Mouse (Mus musculus): ENCODE measurements around the gene Spop. TPM values are rescaled to one million over a fixed set of nuclear protein-coding genes. Genes with fewer than 3 reads are reported as not detected.

The Spop gene
- 112 and 114 TPM in 2 replicates for polyA plus RNA-seq (2014; fragmentation: Nextera tagmentation; extraction: Ambion mirVana)

GRCm38 (mm10) chr11:95413641-95414535 lies at the start of gene Spop:
Gene Spop, plus strand, starts transcription at chr11:95414080.
- H3K36me3 ChIP-seq (ENCODE audit: control insufficient read depth, insufficient read depth, low read length), result no peaks in the 10 kb centered on the region
- WGBS, result 2% methylated on average over 51 of the region's 58 CpGs
- H3K27ac ChIP-seq (replicated peaks; ENCODE audit: low read depth, low read length), result peak within 1 kb of the TSS; percentile 78
- no peaks in the 10 kb centered on the region for H3K9me3 ChIP-seq (ENCODE audit: control insufficient read depth, low read length)
- H3K27me3 ChIP-seq (ENCODE audit: control insufficient read depth, insufficient read depth, low read length), result no peaks in the 10 kb centered on the region
- peak within 1 kb of the TSS; percentile 72 for H3K9ac ChIP-seq (ENCODE audit: low read length)
- ATAC-seq (ENCODE audit: insufficient number of reproducible peaks, low FRiP score, low TSS enrichment, low read depth) (peak; percentile 83), DNase-seq (ENCODE audit: low spot score) (peak; percentile 93)
- H3K4me1 ChIP-seq (ENCODE audit: control insufficient read depth, insufficient read depth, low read length), result peaks cover 10% of the 10 kb centered on the region
- H3K4me3 ChIP-seq (ENCODE audit: low read depth, low read length), result peak within 1 kb of the TSS; percentile 48
- peak within 1 kb of the TSS; percentile 69 for H3K4me2 ChIP-seq (ENCODE audit: low read depth, severe bottlenecking)

- H3K9me3 ChIP-seq (ENCODE audit: control insufficient read depth, low read length), result no peaks in the 10 kb centered on the region
- no peak overlapping the region for H3K4me2 ChIP-seq (ENCODE audit: low read depth, severe bottlenecking)
- no peak overlapping the region for H3K27ac ChIP-seq (replicated peaks; ENCODE audit: low read depth, low read length)
- DNase-seq (ENCODE audit: low spot score), result no peak
- H3K36me3 ChIP-seq (ENCODE audit: control insufficient read depth, insufficient read depth, low read length), result peaks cover 3% of the 10 kb centered on the region; the same call in 1 of the 2 replicates
- WGBS, result 92% methylated on average over 5 of the region's 5 CpGs
- H3K9ac ChIP-seq (ENCODE audit: low read length), result no peak overlapping the region
- no peaks in the 10 kb centered on the region for H3K4me1 ChIP-seq (ENCODE audit: control insufficient read depth, insufficient read depth, low read length)
- no peaks in the 10 kb centered on the region for H3K27me3 ChIP-seq (ENCODE audit: control insufficient read depth, insufficient read depth, low read length)
- ATAC-seq (ENCODE audit: insufficient number of reproducible peaks, low FRiP score, low TSS enrichment, low read depth), result no peak
- no peak overlapping the region for H3K4me3 ChIP-seq (ENCODE audit: low read depth, low read length)
Observed at GRCm38 (mm10) chr11:95364388-95364787, 49.5 kb upstream of the Spop start.

GRCm38 (mm10) chr11:95365596-95365995 lies 48.3 kb upstream of the Spop start:
- no peaks in the 10 kb centered on the region for H3K27me3 ChIP-seq (ENCODE audit: control insufficient read depth, insufficient read depth, low read length)
- peaks cover 3% of the 10 kb centered on the region; the same call in 1 of the 2 replicates for H3K36me3 ChIP-seq (ENCODE audit: control insufficient read depth, insufficient read depth, low read length)
- no peak overlapping the region for H3K9ac ChIP-seq (ENCODE audit: low read length)
- no peaks in the 10 kb centered on the region for H3K4me1 ChIP-seq (ENCODE audit: control insufficient read depth, insufficient read depth, low read length)
- DNase-seq (ENCODE audit: low spot score), result no peak
- H3K4me2 ChIP-seq (ENCODE audit: low read depth, severe bottlenecking), result no peak overlapping the region
- no peak overlapping the region for H3K27ac ChIP-seq (replicated peaks; ENCODE audit: low read depth, low read length)
- no peak for ATAC-seq (ENCODE audit: insufficient number of reproducible peaks, low FRiP score, low TSS enrichment, low read depth)
- H3K9me3 ChIP-seq (ENCODE audit: control insufficient read depth, low read length), result no peaks in the 10 kb centered on the region
- no peak overlapping the region for H3K4me3 ChIP-seq (ENCODE audit: low read depth, low read length)
- WGBS, result 92% methylated on average over 10 of the region's 10 CpGs

GRCm38 (mm10) chr11:95366280-95366897 lies 47.5 kb upstream of the Spop start:
- no peak for DNase-seq (ENCODE audit: low spot score)
- 77% methylated on average over 6 of the region's 6 CpGs for WGBS
- H3K27ac ChIP-seq (replicated peaks; ENCODE audit: low read depth, low read length), result no peak overlapping the region

GRCm38 (mm10) chr11:95367011-95367735 lies 46.7 kb upstream of the Spop start:
- no peak overlapping the region for H3K4me3 ChIP-seq (ENCODE audit: low read depth, low read length)
- H3K27ac ChIP-seq (replicated peaks; ENCODE audit: low read depth, low read length), result no peak overlapping the region
- DNase-seq (ENCODE audit: low spot score), result no peak
- 82% methylated on average over 8 of the region's 8 CpGs for WGBS
- no peaks in the 10 kb centered on the region for H3K27me3 ChIP-seq (ENCODE audit: control insufficient read depth, insufficient read depth, low read length)
- peaks cover 3% of the 10 kb centered on the region for H3K36me3 ChIP-seq (ENCODE audit: control insufficient read depth, insufficient read depth, low read length)
- H3K9me3 ChIP-seq (ENCODE audit: control insufficient read depth, low read length), result no peaks in the 10 kb centered on the region
- ATAC-seq (ENCODE audit: insufficient number of reproducible peaks, low FRiP score, low TSS enrichment, low read depth), result no peak
- H3K4me2 ChIP-seq (ENCODE audit: low read depth, severe bottlenecking), result no peak overlapping the region
- no peak overlapping the region for H3K9ac ChIP-seq (ENCODE audit: low read length)
- no peaks in the 10 kb centered on the region for H3K4me1 ChIP-seq (ENCODE audit: control insufficient read depth, insufficient read depth, low read length)

More at GRCm38 (mm10) chr11:95366280-95366897, 47.5 kb upstream of the Spop start:
- Histone ChIP-seq H3K4me1 (ENCODE audit: control insufficient read depth, insufficient read depth, low read length) (no peaks in the 10 kb centered on the region), H3K27me3 (ENCODE audit: control insufficient read depth, insufficient read depth, low read length) (no peaks in the 10 kb centered on the region), H3K9ac (ENCODE audit: low read length) (no peak overlapping the region), H3K4me3 (ENCODE audit: low read depth, low read length) (no peak overlapping the region), H3K9me3 (ENCODE audit: control insufficient read depth, low read length) (no peaks in the 10 kb centered on the region), H3K4me2 (ENCODE audit: low read depth, severe bottlenecking) (no peak overlapping the region), H3K36me3 (ENCODE audit: control insufficient read depth, insufficient read depth, low read length) (peaks cover 3% of the 10 kb centered on the region; the same call in 1 of the 2 replicates)
- no peak for ATAC-seq (ENCODE audit: insufficient number of reproducible peaks, low FRiP score, low TSS enrichment, low read depth)

GRCm38 (mm10) chr11:95368231-95368823 lies 45.6 kb upstream of the Spop start:
- Histone ChIP-seq H3K4me1 (ENCODE audit: control insufficient read depth, insufficient read depth, low read length) (no peaks in the 10 kb centered on the region), H3K9me3 (ENCODE audit: control insufficient read depth, low read length) (no peaks in the 10 kb centered on the region), H3K27ac (replicated peaks; ENCODE audit: low read depth, low read length) (no peak overlapping the region), H3K9ac (ENCODE audit: low read length) (no peak overlapping the region), H3K4me3 (ENCODE audit: low read depth, low read length) (no peak overlapping the region), H3K4me2 (ENCODE audit: low read depth, severe bottlenecking) (no peak overlapping the region), H3K36me3 (ENCODE audit: control insufficient read depth, insufficient read depth, low read length) (peaks cover 6% of the 10 kb centered on the region), H3K27me3 (ENCODE audit: control insufficient read depth, insufficient read depth, low read length) (no peaks in the 10 kb centered on the region)
- ATAC-seq (ENCODE audit: insufficient number of reproducible peaks, low FRiP score, low TSS enrichment, low read depth) (no peak), DNase-seq (ENCODE audit: low spot score) (no peak)
- 89% methylated on average over 8 of the region's 8 CpGs for WGBS

- Histone ChIP-seq H3K9ac (ENCODE audit: low read length) (no peak overlapping the region), H3K4me2 (ENCODE audit: low read depth, severe bottlenecking) (no peak overlapping the region), H3K4me1 (ENCODE audit: control insufficient read depth, insufficient read depth, low read length) (no peaks in the 10 kb centered on the region), H3K27me3 (ENCODE audit: control insufficient read depth, insufficient read depth, low read length) (no peaks in the 10 kb centered on the region), H3K4me3 (ENCODE audit: low read depth, low read length) (no peak overlapping the region), H3K27ac (replicated peaks; ENCODE audit: low read depth, low read length) (no peak overlapping the region), H3K36me3 (ENCODE audit: control insufficient read depth, insufficient read depth, low read length) (peaks cover 6% of the 10 kb centered on the region), H3K9me3 (ENCODE audit: control insufficient read depth, low read length) (no peaks in the 10 kb centered on the region)
- DNase-seq (ENCODE audit: low spot score), result no peak
- 91% methylated on average over 4 of the region's 4 CpGs for WGBS
- no peak for ATAC-seq (ENCODE audit: insufficient number of reproducible peaks, low FRiP score, low TSS enrichment, low read depth)
Observed at GRCm38 (mm10) chr11:95368871-95369270, 45.0 kb upstream of the Spop start.

Data from limb, embryonic 11.5 days (tissue).